Mouse (Mus musculus) hindbrain, embryonic 14.5 days (tissue): Measurements from ENCODE around the gene Phrf1. TPM values are rescaled to one million over a fixed set of nuclear protein-coding genes. Genes with fewer than 3 reads are reported as not detected.

Experiments used
- microRNA counts: library from miRNA; unstranded; fragments of <30 nt; microRNA quantifications from one replicate; lab custom pipeline; 2016
- microRNA-seq: library from miRNA; unstranded; fragments of <30 nt; microRNA quantifications from one replicate; pipeline ENCODE4, GENCODE M21; 2016
- polyA plus RNA-seq: library from polyadenylated mRNA; unstranded; fragments of >200 nt; fragmentation: Nextera tagmentation; extraction: Ambion mirVana; gene quantifications from 2 replicates; pipeline ENCODE4 v1.2.1, GENCODE M21; 2014

The Phrf1 gene
- polyA plus RNA-seq, 1 experiment from 2014 or later = 63.5 TPM

MicroRNAs encoded within 50 kb of the gene (microRNA counts, 519-probe panel; counts per million panel counts)
- microRNA mmu-miR-210 (lab: Ali Mortazavi, UCI) = 4,246 counts per million, percentile 35 among the panel's probes with 10 or more counts

Small RNAs within 50 kb of the gene (microRNA-seq; reads per million reads assigned to microRNA genes)
- gene Mir210 = 314 reads per million, percentile 65 among the genes with 10 or more reads in this experiment

Other genes with a start within 250 kb of the Phrf1 start
- 28.3 and 45.1 TPM in 2 replicates for gene Ifitm3, start 218.0 kb upstream of the Phrf1 start, polyA plus RNA-seq
- 0.95 and 1.1 TPM in 2 replicates for gene Ifitm6, start 210.9 kb upstream of the Phrf1 start, polyA plus RNA-seq
- not detected in 2 replicates for gene Gm17387, start 199.7 kb upstream of the Phrf1 start, polyA plus RNA-seq
- 38.4 and 41.5 TPM in 2 replicates for gene B4galnt4, start 167.7 kb upstream of the Phrf1 start, polyA plus RNA-seq
- gene Pkp3, start 150.6 kb upstream of the Phrf1 start, polyA plus RNA-seq = not detected in 2 replicates
- gene Sigirr, start 128.2 kb upstream of the Phrf1 start, polyA plus RNA-seq = 2.5 and 3.1 TPM in 2 replicates
- 0.27 and 0.32 TPM in 2 replicates for gene Ano9, start 111.0 kb upstream of the Phrf1 start, polyA plus RNA-seq
- 86.1 and 92.0 TPM in 2 replicates for gene Ptdss2, start 106.4 kb upstream of the Phrf1 start, polyA plus RNA-seq
- gene Rnh1, start 55.9 kb upstream of the Phrf1 start, polyA plus RNA-seq = 53.5 and 56.1 TPM in 2 replicates
- gene Hras, start 34.8 kb upstream of the Phrf1 start, polyA plus RNA-seq = 168 and 187 TPM in 2 replicates
- gene Lrrc56, start 34.6 kb upstream of the Phrf1 start, polyA plus RNA-seq = 6.6 and 7.6 TPM in 2 replicates
- 0.20 and 0.66 TPM in 2 replicates for gene Lmntd2, start 14.7 kb upstream of the Phrf1 start, polyA plus RNA-seq
- 20.2 and 23.5 TPM in 2 replicates for gene Rassf7, start 12.9 kb upstream of the Phrf1 start, polyA plus RNA-seq
- 1.4 and 1.6 TPM in 2 replicates for gene Irf7, start 37.7 kb downstream of the Phrf1 start, polyA plus RNA-seq
- gene Cdhr5, start 48.0 kb downstream of the Phrf1 start, polyA plus RNA-seq = not detected in 2 replicates
- gene Sct, start 50.3 kb downstream of the Phrf1 start, polyA plus RNA-seq = 3.2 and 4.1 TPM in 2 replicates
- 0.65 and 0.88 TPM in 2 replicates for gene Drd4, start 63.2 kb downstream of the Phrf1 start, polyA plus RNA-seq
- gene Deaf1, start 98.9 kb downstream of the Phrf1 start, polyA plus RNA-seq = 187 TPM in 2 replicates
- gene Tmem80, start 99.0 kb downstream of the Phrf1 start, polyA plus RNA-seq = 24.7 and 32.6 TPM in 2 replicates
- 0.98 and 1.2 TPM in 2 replicates for gene Eps8l2, start 110.1 kb downstream of the Phrf1 start, polyA plus RNA-seq
- gene Taldo1, start 163.4 kb downstream of the Phrf1 start, polyA plus RNA-seq = 271 and 278 TPM in 2 replicates
- gene Gatd1, start 185.4 kb downstream of the Phrf1 start, polyA plus RNA-seq = 36.9 and 43.4 TPM in 2 replicates
- gene Cend1, start 200.7 kb downstream of the Phrf1 start, polyA plus RNA-seq = 46.9 and 50.3 TPM in 2 replicates
- gene Slc25a22, start 209.1 kb downstream of the Phrf1 start, polyA plus RNA-seq = 73.0 and 81.4 TPM in 2 replicates
- 3.1 and 4.2 TPM in 2 replicates for gene Pidd1, start 215.2 kb downstream of the Phrf1 start, polyA plus RNA-seq
- 669 and 782 TPM in 2 replicates for gene Rplp2, start 218.6 kb downstream of the Phrf1 start, polyA plus RNA-seq
- 15.3 and 18.4 TPM in 2 replicates for gene Pnpla2, start 226.4 kb downstream of the Phrf1 start, polyA plus RNA-seq
- gene Cracr2b, start 232.3 kb downstream of the Phrf1 start, polyA plus RNA-seq = 3.7 and 8.1 TPM in 2 replicates
- 47.0 and 50.4 TPM in 2 replicates for gene Cd151, start 238.6 kb downstream of the Phrf1 start, polyA plus RNA-seq
- 81.9 and 93.0 TPM in 2 replicates for gene Polr2l, start 246.3 kb downstream of the Phrf1 start, polyA plus RNA-seq
- 61.0 and 62.2 TPM in 2 replicates for gene Tspan4, start 246.5 kb downstream of the Phrf1 start, polyA plus RNA-seq